Comparison of ENCODE assay signal across 28 mouse cellular contexts in the genomic region with DNA sequence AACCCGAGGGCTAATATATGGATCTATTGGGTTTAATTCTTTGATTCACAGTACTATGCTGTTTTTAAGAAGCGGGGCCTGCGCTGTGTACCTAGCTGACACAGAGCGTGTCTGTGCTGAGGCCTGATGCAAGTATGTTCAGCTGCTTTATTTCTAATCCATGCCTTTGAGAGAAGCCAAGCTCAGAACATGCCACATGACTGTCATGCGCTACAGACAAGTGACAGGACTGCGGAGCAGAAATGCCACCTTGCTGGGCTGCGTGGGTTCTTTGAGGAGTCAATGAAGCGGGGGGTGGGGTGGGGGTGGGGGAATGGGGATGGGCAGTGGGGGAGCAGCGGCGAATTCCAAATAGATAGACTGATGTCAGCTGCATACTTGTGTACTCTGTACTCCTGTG.
"Had no signal": no experiment of that assay in that cellular context is flagged by ENCODE, and none has a peak within 500 bp of the region (broad histone marks: within the 10 kb centered on the region; RNA-seq: fewer than 3 reads in every experiment).

No protein-coding gene starts in this region.

- H3K9ac ChIP-seq: embryonic facial prominence, embryonic 12.5 days; embryonic facial prominence, embryonic 13.5 days; embryonic facial prominence, embryonic 15.5 days; forebrain, embryonic 12.5 days; forebrain, embryonic 13.5 days; forebrain, embryonic 15.5 days; forebrain, postnatal 0 days had no signal

- H3K27ac ChIP-seq: embryonic facial prominence, embryonic 10.5 days; embryonic facial prominence, embryonic 12.5 days; embryonic facial prominence, embryonic 13.5 days; embryonic facial prominence, embryonic 15.5 days; forebrain, embryonic 10.5 days; forebrain, embryonic 12.5 days; forebrain, embryonic 13.5 days; forebrain, embryonic 15.5 days; gastrocnemius, adult 2 months had no signal

- H3K4me2 ChIP-seq: embryonic facial prominence, embryonic 12.5 days; embryonic facial prominence, embryonic 13.5 days; embryonic facial prominence, embryonic 15.5 days; forebrain, embryonic 12.5 days; forebrain, embryonic 13.5 days; forebrain, embryonic 15.5 days had no signal

- DNase-seq: cerebellum, adult 18-20 months; cerebellum, adult 2 months; cerebellum, adult 8-10 months; cerebellum, adult 9-10 months; cerebellum, adult 9-11 months; cerebellum, postnatal 10 days; cerebellum, postnatal 14 days; cerebellum, postnatal 25 days; cerebellum, postnatal 36 days; embryo, embryonic 11 days; forebrain, postnatal 0 days; gastrocnemius, adult 2 months; gastrocnemius, postnatal 10 days; gastrocnemius, postnatal 14 days; gastrocnemius, postnatal 25 days; gastrocnemius, postnatal 36 days; heart, adult 18-20 months had no signal

- H3K4me3 ChIP-seq: embryonic facial prominence, embryonic 10.5 days; embryonic facial prominence, embryonic 12.5 days; embryonic facial prominence, embryonic 13.5 days; embryonic facial prominence, embryonic 15.5 days; erythroblast, embryonic 14.5 days; forebrain, embryonic 10.5 days; forebrain, embryonic 12.5 days; forebrain, embryonic 13.5 days; forebrain, embryonic 15.5 days; gastrocnemius, adult 2 months had no signal

- ATAC-seq: forebrain, embryonic 13.5 days; forebrain, embryonic 14.5 days; forebrain, embryonic 15.5 days; forebrain, embryonic 16.5 days; forebrain, postnatal 0 days had no signal

- H3K27me3 ChIP-seq: embryonic facial prominence, embryonic 12.5 days; embryonic facial prominence, embryonic 13.5 days; embryonic facial prominence, embryonic 15.5 days; forebrain, embryonic 12.5 days; forebrain, embryonic 13.5 days; forebrain, embryonic 15.5 days had no signal

- H3K4me1 ChIP-seq: forebrain, embryonic 15.5 days had no signal

- H3K9me3 ChIP-seq: embryonic facial prominence, embryonic 10.5 days; embryonic facial prominence, embryonic 12.5 days; embryonic facial prominence, embryonic 13.5 days; embryonic facial prominence, embryonic 15.5 days; forebrain, embryonic 10.5 days; forebrain, embryonic 12.5 days; forebrain, embryonic 13.5 days; forebrain, embryonic 15.5 days had no signal

- H3K36me3 ChIP-seq: embryonic facial prominence, embryonic 10.5 days; embryonic facial prominence, embryonic 12.5 days; embryonic facial prominence, embryonic 13.5 days; embryonic facial prominence, embryonic 15.5 days; forebrain, embryonic 10.5 days; forebrain, embryonic 12.5 days; forebrain, embryonic 15.5 days had no signal
